In the genomic region with DNA sequence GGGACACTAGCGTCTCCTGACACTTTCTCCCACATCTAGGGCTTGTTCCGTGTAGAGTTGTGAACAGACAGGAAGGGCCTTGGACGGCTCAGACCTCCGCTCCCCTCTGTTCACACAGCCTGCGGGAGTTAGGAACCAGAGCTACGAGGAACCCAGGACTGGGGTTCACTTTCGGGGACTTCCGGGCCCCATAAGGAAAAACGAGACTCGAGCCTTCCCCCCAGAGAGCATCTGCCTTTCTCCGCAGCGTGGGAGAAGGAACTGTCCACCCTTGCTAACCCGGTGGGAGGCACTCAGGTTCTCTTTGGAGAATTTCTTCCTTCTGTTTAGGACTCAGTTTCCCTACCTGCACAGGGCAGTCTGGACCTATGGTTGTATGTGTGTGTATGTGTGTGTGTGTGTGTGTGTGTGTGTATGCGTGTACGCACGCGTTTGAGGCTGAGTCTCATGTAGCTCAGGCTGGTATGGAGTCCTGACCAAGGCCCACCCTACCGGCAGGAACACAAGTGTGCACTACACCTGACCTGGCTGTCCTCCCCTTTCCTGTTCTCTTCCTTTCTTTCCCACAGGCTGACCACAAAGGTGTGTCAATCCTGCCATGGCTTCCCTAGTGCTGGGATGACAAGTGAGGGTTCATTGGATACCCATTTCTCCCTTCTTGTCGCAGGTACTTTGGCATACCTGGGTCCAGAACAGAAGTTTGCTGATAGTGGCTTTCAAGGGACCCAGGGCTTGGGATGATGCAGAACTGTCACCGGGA, we compare ENCODE assay signal across 11 mouse cellular contexts. TPM values are rescaled to one million over a fixed set of nuclear protein-coding genes. Genes with fewer than 3 reads are reported as not detected.
DNase-seq lines count a peak whose midpoint lies in the region; ATAC-seq and TF ChIP-seq lines count a peak whose summit lies in the region.
"Had no signal": no experiment of that assay in that cellular context is flagged by ENCODE, and none has a peak within 500 bp of the region (broad histone marks: within the 10 kb centered on the region; RNA-seq: fewer than 3 reads in every experiment).

No protein-coding gene starts in this region.

- no peak for TF ChIP-seq EP300 in heart, postnatal 0 days (IDR thresholded peaks at IDR 0.05; ENCODE audit: low read depth)

- no peaks in the 10 kb centered on the region for H3K9me3 ChIP-seq in heart, postnatal 0 days (replicated peaks; ENCODE audit: control insufficient read depth, low read length)
- no peaks in the 10 kb centered on the region for H3K9me3 ChIP-seq in intestine, embryonic 14.5 days (ENCODE audit: control insufficient read depth, low read length)

- peak; percentile 40 for TF ChIP-seq POLR2A in myocyte (IDR thresholded peaks at IDR 0.05; ENCODE audit: insufficient read length, low read depth)

- ATAC-seq in heart, postnatal 0 days (ENCODE audit: insufficient read depth, low read depth) = no peak
- no peak for ATAC-seq in intestine, embryonic 14.5 days (replicated peaks; ENCODE audit: low FRiP score, low TSS enrichment, low read depth)
- ATAC-seq: Patski had no signal

- H3K4me1 ChIP-seq in heart, postnatal 0 days (ENCODE audit: control insufficient read depth, insufficient read depth) = peaks cover 6% of the 10 kb centered on the region
- no peaks in the 10 kb centered on the region for H3K4me1 ChIP-seq in intestine, embryonic 14.5 days (replicated peaks; ENCODE audit: control insufficient read depth, insufficient read depth, low read length)

- no peak for DNase-seq in heart, postnatal 0 days (ENCODE audit: low spot score)
- no peak for DNase-seq in heart, adult 11 months
- DNase-seq in embryo, embryonic 9.5 days (ENCODE audit: extremely low spot score) = peak; percentile 46
- DNase-seq in intestine, embryonic 14.5 days (ENCODE audit: low spot score) = no peak
- no peak for DNase-seq in urinary bladder, postnatal 25 days (ENCODE audit: low spot score)
- DNase-seq in spleen, postnatal 4 days (ENCODE audit: low spot score in 2 of 2) = no peak
- no peak for DNase-seq in left cerebral cortex, postnatal 4 days

- intact Hi-C loops in left cerebral cortex, postnatal 4 days (cut with DNase I) = loop anchor here (10.0 kb wide), 1 partner anchor 472 kb away; the partner anchor contains the start of gene Use1

- peaks cover 18% of the 10 kb centered on the region for H3K79me2 ChIP-seq in myocyte (ENCODE audit: control insufficient read depth, insufficient read depth)

- peaks cover 21% of the 10 kb centered on the region for H3K36me3 ChIP-seq in heart, postnatal 0 days (replicated peaks; ENCODE audit: control insufficient read depth, insufficient read depth, low read length)
- peaks cover 29% of the 10 kb centered on the region for H3K36me3 ChIP-seq in intestine, embryonic 14.5 days (ENCODE audit: control insufficient read depth, insufficient read depth, low read length)
- peaks cover 21% of the 10 kb centered on the region for H3K36me3 ChIP-seq in myocyte (ENCODE audit: control insufficient read depth, insufficient read depth)

- H3K27ac ChIP-seq in heart, postnatal 0 days (ENCODE audit: low read depth) = no peak overlapping the region
- no peak overlapping the region for H3K27ac ChIP-seq in intestine, embryonic 14.5 days (ENCODE audit: low read depth)
- H3K27ac ChIP-seq: macrophage had no signal

- peak overlapping the region; percentile 21; the same call in 1 of the 2 replicates for H3K4me2 ChIP-seq in heart, postnatal 0 days (ENCODE audit: low read depth, low read length)
- H3K4me2 ChIP-seq in intestine, embryonic 14.5 days (ENCODE audit: low read length) = peak overlapping the region; percentile 40
- H3K4me2 ChIP-seq in myocyte (ENCODE audit: low read depth) = no peak overlapping the region

- H3K27me3 ChIP-seq in heart, postnatal 0 days (ENCODE audit: control insufficient read depth, insufficient read depth, low read length) = peaks cover 32% of the 10 kb centered on the region
- peaks cover 37% of the 10 kb centered on the region for H3K27me3 ChIP-seq in intestine, embryonic 14.5 days (replicated peaks; ENCODE audit: control insufficient read depth, insufficient read depth, low read length)
- no peaks in the 10 kb centered on the region for H3K27me3 ChIP-seq in myocyte (ENCODE audit: control insufficient read depth, insufficient read depth, insufficient read length)
- H3K27me3 ChIP-seq: Patski had no signal

- peak overlapping the region; percentile 28 for H3K4me3 ChIP-seq in heart, postnatal 0 days (ENCODE audit: low read depth, low read length)
- H3K4me3 ChIP-seq in intestine, embryonic 14.5 days (ENCODE audit: low read depth, low read length) = peak overlapping the region; percentile 13
- no peak overlapping the region for H3K4me3 ChIP-seq in myocyte

- 32% methylated on average over 20 of the region's 20 CpGs for WGBS in heart, postnatal 0 days
- WGBS in intestine, embryonic 14.5 days = 27% methylated on average over 20 of the region's 20 CpGs

- TF ChIP-seq CTCF in heart, postnatal 0 days (IDR thresholded peaks at IDR 0.05; ENCODE audit: low read depth) = no peak

- no peak overlapping the region; the same call in 1 of the 2 replicates for H3K9ac ChIP-seq in heart, postnatal 0 days (replicated peaks; ENCODE audit: low read depth, low read length)
- no peak overlapping the region for H3K9ac ChIP-seq in intestine, embryonic 14.5 days (ENCODE audit: low read length)

- no peak overlapping the region for H3ac ChIP-seq in myocyte (ENCODE audit: control insufficient read depth, insufficient read length)

TF ChIP-seq in myocyte, 11 proteins besides CTCF, POLR2A, EP300 and RAD21:
- no peak for TF ChIP-seq TCF12 (IDR thresholded peaks at IDR 0.05; ENCODE audit: insufficient read depth, poor library complexity, severe bottlenecking)
- no peak for TF ChIP-seq SRF (IDR thresholded peaks at IDR 0.05; ENCODE audit: control insufficient read depth, insufficient read length, low read depth)
- TF ChIP-seq MYOG (IDR thresholded peaks at IDR 0.05; ENCODE audit: control insufficient read depth in 1 of 3, insufficient read depth in 1 of 3, insufficient read length in 2 of 3, low read depth in 2 of 3) = no peak
- TF ChIP-seq MYOD1 (IDR thresholded peaks at IDR 0.05; ENCODE audit: control insufficient read depth in 1 of 3, insufficient read length in 2 of 3, low read depth in 2 of 3) = no peak
- TF ChIP-seq REST (IDR thresholded peaks at IDR 0.05; ENCODE audit: insufficient read depth, insufficient read length) = no peak
- no peak for TF ChIP-seq MAX (IDR thresholded peaks at IDR 0.05; ENCODE audit: low read depth)
- TF ChIP-seq USF1 (IDR thresholded peaks at IDR 0.05; ENCODE audit: low read depth) = no peak
- peak; percentile 90 for TF ChIP-seq POLR2AphosphoS2 (IDR thresholded peaks at IDR 0.05; ENCODE audit: insufficient read length, low read depth)
- TF ChIP-seq E2F4 (IDR thresholded peaks at IDR 0.05; ENCODE audit: insufficient read depth) = no peak

RNA-seq across cellular contexts. Expression of gene Slc5a5, which starts 0.5 kb away (rescaled TPM):
- total RNA-seq in heart, postnatal 0 days (2014; rRNA removed; ENCODE audit: low replicate concordance) = not detected in 2 replicates
- polyA plus RNA-seq in heart, postnatal 0 days (2015; fragmentation: Nextera tagmentation; extraction: Ambion mirVana) = 0.05 and 0.10 TPM in 2 replicates
- 0.32 and 0.45 TPM in 2 replicates for polyA plus RNA-seq in intestine, embryonic 14.5 days (2014; fragmentation: Nextera tagmentation; extraction: Ambion mirVana)
- polyA plus RNA-seq in myocyte (2012; fragmentation: generic; extraction: Trizol) = 3.0 TPM
- total RNA-seq in left cerebral cortex, postnatal 4 days (2021) = 1 to 10 TPM; 4.4 to 4.5 TPM
- total RNA-seq: heart, postnatal 36 days had no signal
- polyA plus RNA-seq: macrophage had no signal

RNA-seq across cellular contexts. Expression of gene Rpl18a, which starts 4.1 kb away (rescaled TPM):
- 2,186 and 2,206 TPM in 2 replicates for total RNA-seq in heart, postnatal 0 days (2014; rRNA removed; ENCODE audit: low replicate concordance)
- 2,523 and 2,655 TPM in 2 replicates for polyA plus RNA-seq in heart, postnatal 0 days (2015; fragmentation: Nextera tagmentation; extraction: Ambion mirVana)
- polyA plus RNA-seq in intestine, embryonic 14.5 days (2014; fragmentation: Nextera tagmentation; extraction: Ambion mirVana) = 6,009 and 6,086 TPM in 2 replicates
- polyA plus RNA-seq in myocyte (2012; fragmentation: generic; extraction: Trizol) = 5,695 TPM
- 1,000 to 10,000 TPM in 1 of 2 experiments, 100 to 1,000 TPM in 1; 955 to 1,024 TPM for total RNA-seq in left cerebral cortex, postnatal 4 days (2021)

RNA-seq across cellular contexts. Expression of gene Map1s, which starts 12.7 kb away (rescaled TPM):
- total RNA-seq in heart, postnatal 0 days (2014; rRNA removed; ENCODE audit: low replicate concordance) = 32.6 and 35.6 TPM in 2 replicates
- 21.4 and 24.9 TPM in 2 replicates for polyA plus RNA-seq in heart, postnatal 0 days (2015; fragmentation: Nextera tagmentation; extraction: Ambion mirVana)
- 43.8 and 44.7 TPM in 2 replicates for polyA plus RNA-seq in intestine, embryonic 14.5 days (2014; fragmentation: Nextera tagmentation; extraction: Ambion mirVana)
- 62.0 TPM for polyA plus RNA-seq in myocyte (2012; fragmentation: generic; extraction: Trizol)
- total RNA-seq in left cerebral cortex, postnatal 4 days (2021) = 10 to 100 TPM; 79.8 to 84.0 TPM

RNA-seq across cellular contexts. Expression of gene Ccdc124, which starts 19.3 kb away (rescaled TPM):
- 12.6 and 32.0 TPM in 2 replicates for total RNA-seq in heart, postnatal 0 days (2014; rRNA removed; ENCODE audit: low replicate concordance)
- 77.9 and 79.5 TPM in 2 replicates for polyA plus RNA-seq in heart, postnatal 0 days (2015; fragmentation: Nextera tagmentation; extraction: Ambion mirVana)
- polyA plus RNA-seq in intestine, embryonic 14.5 days (2014; fragmentation: Nextera tagmentation; extraction: Ambion mirVana) = 97.3 and 105 TPM in 2 replicates
- polyA plus RNA-seq in myocyte (2012; fragmentation: generic; extraction: Trizol) = 141 TPM
- total RNA-seq in left cerebral cortex, postnatal 4 days (2021) = 10 to 100 TPM; 86.2 to 89.3 TPM

RNA-seq across cellular contexts. Expression of gene Kcnn1, which starts 30.0 kb away (rescaled TPM):
- 7.5 and 25.2 TPM in 2 replicates for total RNA-seq in heart, postnatal 0 days (2014; rRNA removed; ENCODE audit: low replicate concordance)
- polyA plus RNA-seq in heart, postnatal 0 days (2015; fragmentation: Nextera tagmentation; extraction: Ambion mirVana) = 3.4 TPM in 2 replicates
- polyA plus RNA-seq in intestine, embryonic 14.5 days (2014; fragmentation: Nextera tagmentation; extraction: Ambion mirVana) = 1.6 and 2.1 TPM in 2 replicates
- 11.9 TPM for polyA plus RNA-seq in myocyte (2012; fragmentation: generic; extraction: Trizol)
- 10 to 100 TPM; 29.6 to 48.2 TPM for total RNA-seq in left cerebral cortex, postnatal 4 days (2021)
